Mouse (Mus musculus) testis, adult 2 months (tissue): ENCODE measurements around the gene Lmo2.

Source experiments
- CTCF ChIP-seq: fragments of 200-500 bp; IDR thresholded peaks from 2 replicates; pipeline ENCODE4 v1.5.1; 2012; ENCODE audit warnings: low read depth, mild to moderate bottlenecking, inconsistent platforms, low read length, moderate library complexity; ENCODE audit not compliant: control insufficient read depth, insufficient read depth, insufficient replicate concordance
- POLR2A ChIP-seq: fragments of 200-500 bp; IDR thresholded peaks from 2 replicates; pipeline ENCODE4 v1.6.1; 2012; ENCODE audit warnings: low read depth, mild to moderate bottlenecking, inconsistent platforms, low read length, moderate library complexity; ENCODE audit not compliant: control insufficient read depth

- TF ChIP-seq CTCF (no peak), POLR2A (no peak)
Observed at GRCm38 (mm10) chr2:103932025-103932424, 25.8 kb upstream of the Lmo2 start.
